Mouse (Mus musculus): ENCODE data around the gene Mtfmt.

Gene Mtfmt

DNA sequence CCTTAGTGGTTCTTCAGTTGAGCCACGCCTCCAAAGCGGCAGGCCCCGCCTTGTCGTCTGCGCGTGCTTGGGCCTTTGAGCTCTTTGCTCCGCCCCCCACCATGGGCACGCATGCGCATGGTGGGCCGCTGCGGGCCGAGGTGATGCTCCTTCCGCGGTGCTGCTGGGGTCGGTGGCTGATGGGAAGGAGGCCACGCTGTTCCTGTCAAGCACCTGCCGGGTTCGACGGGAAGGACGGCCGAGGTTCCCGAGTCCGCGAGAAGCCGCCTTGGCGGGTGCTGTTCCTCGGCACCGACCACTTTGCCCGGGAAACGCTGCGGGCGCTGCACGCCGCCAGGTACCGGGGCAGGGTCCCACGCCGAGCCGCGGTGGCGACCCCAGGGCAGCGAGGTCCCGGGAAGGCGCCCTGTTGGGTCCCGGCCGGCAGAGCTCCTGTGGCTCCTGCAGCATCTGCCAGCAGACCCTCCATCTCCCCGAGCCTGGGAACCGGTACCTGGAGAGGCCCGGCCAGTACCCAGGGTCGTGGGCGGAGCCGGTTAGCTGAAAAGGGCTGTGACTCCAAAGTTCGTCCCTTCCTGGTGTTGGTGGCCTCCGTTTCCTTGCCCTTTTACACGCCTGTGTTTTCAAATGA lies at the start of gene Mtfmt:
Mtfmt (plus strand) TSS at position 112 of the 631 bp plus-strand sequence.
- Histone ChIP-seq H3K4me3 (replicated peaks; ENCODE audit: low read length) (peak within 1 kb of the TSS; percentile 97), H3K9me3 (ENCODE audit: low read length) (no peaks in the 10 kb centered on the region), H3K27me3 (ENCODE audit: insufficient read depth, low read length) (peaks cover 6% of the 10 kb centered on the region; the same call in 1 of the 2 replicates), H3K4me1 (replicated peaks; ENCODE audit: low read depth, low read length) (peaks cover 29% of the 10 kb centered on the region), H3K36me3 (ENCODE audit: insufficient read depth, low read length) (peaks cover 28% of the 10 kb centered on the region)
- TF ChIP-seq NANOG (IDR thresholded peaks at IDR 0.05; ENCODE audit: borderline replicate concordance, low read length): no peak
- TF ChIP-seq CTCF (conservative IDR thresholded peaks at IDR 0.05; ENCODE audit: low read length): no peak
- TF ChIP-seq POU5F1 (IDR thresholded peaks at IDR 0.05; ENCODE audit: borderline replicate concordance, low read length): no peak

DNA sequence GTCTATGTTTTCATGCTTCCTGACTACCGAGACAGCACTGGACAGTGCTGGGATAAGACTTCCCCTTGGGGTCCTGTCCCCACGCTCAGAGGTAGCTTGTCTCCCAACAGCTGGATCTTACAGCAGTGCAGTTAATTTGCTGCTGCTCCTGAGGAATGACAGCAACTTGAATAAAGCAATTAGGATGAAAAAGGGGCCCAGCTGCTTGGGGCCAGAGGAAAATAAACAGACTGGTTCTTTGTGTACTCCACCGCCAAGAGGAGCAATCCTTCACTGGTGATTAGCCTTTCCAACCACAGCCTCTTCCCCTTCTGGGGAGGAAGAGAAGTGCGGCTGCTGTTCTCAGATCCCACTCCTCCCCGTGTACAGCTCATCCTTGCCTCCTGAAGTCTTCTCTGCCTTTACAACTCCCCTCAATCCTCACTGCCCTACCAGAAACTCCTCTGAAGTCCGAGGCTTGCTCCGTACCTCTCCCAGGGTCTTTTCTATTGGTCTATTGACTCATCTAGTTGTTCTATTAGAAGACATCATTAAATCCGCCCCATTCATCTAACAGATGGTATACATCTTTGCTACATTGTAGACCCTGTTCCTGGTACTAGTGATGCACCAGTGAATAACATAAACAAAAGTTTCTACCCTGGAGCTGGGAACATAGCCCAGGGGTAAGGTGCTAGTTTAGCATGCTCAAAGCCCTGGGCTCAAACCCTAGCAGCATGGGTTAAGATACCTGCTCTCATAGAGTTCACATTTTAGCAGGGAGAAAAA lies 49.0 kb upstream of the Mtfmt start:
- Histone ChIP-seq H3K27me3 (ENCODE audit: insufficient read depth, low read length) (peaks cover 60% of the 10 kb centered on the region), H3K9me3 (ENCODE audit: low read length) (no peaks in the 10 kb centered on the region), H3K36me3 (ENCODE audit: insufficient read depth, low read length) (no peaks in the 10 kb centered on the region), H3K4me1 (replicated peaks; ENCODE audit: low read depth, low read length) (peaks cover 13% of the 10 kb centered on the region), H3K4me3 (replicated peaks; ENCODE audit: low read length) (no peak overlapping the region)
- peak; percentile 5; the same call in 1 of the 2 replicates for TF ChIP-seq CTCF (conservative IDR thresholded peaks at IDR 0.05; ENCODE audit: low read length)
- TF ChIP-seq POU5F1 (IDR thresholded peaks at IDR 0.05; ENCODE audit: borderline replicate concordance, low read length): no peak

DNA sequence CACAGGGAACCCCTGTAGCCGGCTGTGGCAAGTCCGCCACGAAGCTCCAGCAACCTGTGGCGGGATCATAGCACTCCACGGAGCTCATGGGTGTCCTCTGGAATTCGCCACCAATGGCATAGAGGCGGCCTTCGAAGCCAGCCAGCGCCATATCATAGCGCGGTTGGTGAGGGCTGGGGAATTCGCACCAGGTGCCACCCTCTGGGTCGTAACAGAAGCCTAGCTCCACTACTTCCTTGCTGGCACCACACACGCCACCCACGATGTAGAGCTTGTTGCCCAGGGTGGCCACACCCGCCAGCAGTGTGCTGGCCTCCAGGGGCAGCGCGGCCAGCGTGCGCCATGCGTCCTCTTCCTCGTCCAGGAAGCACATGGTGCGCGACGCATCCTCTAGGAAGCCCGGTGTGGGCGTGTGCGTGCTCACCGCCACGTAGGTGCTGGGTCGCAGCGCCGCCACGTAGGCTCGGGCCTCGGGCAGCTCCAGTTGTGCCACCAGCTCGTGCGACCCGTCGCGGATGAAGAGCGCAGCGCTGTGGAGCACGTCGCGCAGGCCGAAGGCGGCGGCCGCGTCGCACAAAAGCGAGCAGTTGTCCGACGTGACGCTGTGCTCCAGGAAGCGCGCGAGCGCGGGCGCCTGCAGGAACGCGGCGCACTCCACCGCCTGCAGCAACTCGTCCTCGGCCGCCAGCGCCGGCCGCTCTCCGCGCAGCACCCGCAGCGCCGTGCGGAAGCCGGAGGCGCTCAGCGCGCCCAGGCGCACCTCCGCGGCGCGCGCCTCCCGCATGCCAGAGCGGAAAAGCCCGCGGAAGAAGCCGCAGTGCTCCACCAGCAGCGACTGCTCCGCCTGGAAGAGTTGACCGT lies 44.6 kb upstream of the Mtfmt start:
- H3K36me3 ChIP-seq (ENCODE audit: insufficient read depth, low read length): no peaks in the 10 kb centered on the region
- H3K27me3 ChIP-seq (ENCODE audit: insufficient read depth, low read length): peaks cover 75% of the 10 kb centered on the region
- H3K4me3 ChIP-seq (replicated peaks; ENCODE audit: low read length): peak overlapping the region; percentile 76
- H3K9me3 ChIP-seq (ENCODE audit: low read length): no peaks in the 10 kb centered on the region
- TF ChIP-seq POU5F1 (IDR thresholded peaks at IDR 0.05; ENCODE audit: borderline replicate concordance, low read length): no peak
- TF ChIP-seq NANOG (IDR thresholded peaks at IDR 0.05; ENCODE audit: borderline replicate concordance, low read length): no peak
- no peak for TF ChIP-seq CTCF (conservative IDR thresholded peaks at IDR 0.05; ENCODE audit: low read length)
- H3K4me1 ChIP-seq (replicated peaks; ENCODE audit: low read depth, low read length): peaks cover 15% of the 10 kb centered on the region

DNA sequence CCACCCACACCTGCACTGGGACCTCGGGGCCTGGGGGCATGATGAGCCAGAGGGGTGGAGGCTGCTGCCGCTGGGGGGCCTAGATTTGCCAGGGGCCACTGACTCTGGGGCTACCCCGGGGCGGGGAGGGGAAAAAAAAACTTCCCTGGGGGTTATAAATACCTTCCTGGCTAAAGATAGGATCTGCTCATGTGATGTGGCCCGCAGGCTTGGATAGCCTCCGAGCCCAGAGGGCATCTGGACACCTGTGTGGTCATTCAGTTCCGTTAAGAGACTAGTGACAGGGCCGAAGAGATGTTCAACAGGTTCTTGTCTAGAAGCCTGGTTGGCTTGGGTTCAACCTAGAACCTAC lies 44.0 kb upstream of the Mtfmt start, which contains the start of gene Kbtbd13:
Kbtbd13 (minus strand) TSS at position 40 of the 352 bp plus-strand sequence.
- Histone ChIP-seq H3K4me3 (replicated peaks; ENCODE audit: low read length) (peak within 1 kb of the TSS; percentile 76), H3K36me3 (ENCODE audit: insufficient read depth, low read length) (no peaks in the 10 kb centered on the region), H3K27me3 (ENCODE audit: insufficient read depth, low read length) (peaks cover 77% of the 10 kb centered on the region), H3K4me1 (replicated peaks; ENCODE audit: low read depth, low read length) (peaks cover 15% of the 10 kb centered on the region), H3K9me3 (ENCODE audit: low read length) (no peaks in the 10 kb centered on the region)
- TF ChIP-seq NANOG (IDR thresholded peaks at IDR 0.05; ENCODE audit: borderline replicate concordance, low read length) (no peak), CTCF (conservative IDR thresholded peaks at IDR 0.05; ENCODE audit: low read length) (no peak), POU5F1 (IDR thresholded peaks at IDR 0.05; ENCODE audit: borderline replicate concordance, low read length) (no peak)

DNA sequence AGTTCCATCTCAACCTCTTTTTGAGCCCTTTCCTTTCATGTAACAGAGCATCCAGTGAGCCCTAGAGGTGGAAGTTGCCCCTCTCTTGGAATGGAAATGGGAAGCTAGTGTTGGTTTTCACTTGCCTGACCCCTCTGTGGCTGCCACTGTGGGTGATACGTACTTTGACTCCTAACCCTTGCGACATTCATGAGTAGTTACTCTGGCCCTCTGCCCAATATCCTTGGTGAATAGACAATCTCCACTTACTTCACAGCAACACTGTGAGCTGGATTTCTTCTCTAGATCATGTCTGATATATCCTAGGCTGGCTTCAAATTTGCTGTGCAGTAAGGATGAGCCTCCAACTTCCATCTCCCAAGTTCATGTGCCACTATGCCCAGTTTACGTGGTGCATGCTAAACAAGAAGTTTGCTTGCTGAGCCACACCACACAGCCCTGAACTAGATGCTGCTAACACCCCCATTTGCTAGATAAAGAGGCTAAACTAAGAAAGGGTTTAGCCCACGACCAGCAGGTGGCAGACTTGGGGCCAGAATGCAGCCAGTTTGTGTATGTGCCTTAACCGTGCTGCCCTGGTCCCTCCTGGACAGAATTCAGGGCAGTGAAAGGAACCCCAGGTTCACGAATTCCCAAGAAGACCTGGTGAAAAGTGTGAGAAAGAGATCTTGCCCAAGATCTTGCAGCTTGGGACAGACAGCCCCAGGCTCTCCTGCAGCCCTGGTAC lies 42.8 kb upstream of the Mtfmt start:
- H3K36me3 ChIP-seq (ENCODE audit: insufficient read depth, low read length): no peaks in the 10 kb centered on the region
- no peaks in the 10 kb centered on the region for H3K9me3 ChIP-seq (ENCODE audit: low read length)
- H3K27me3 ChIP-seq (ENCODE audit: insufficient read depth, low read length): peaks cover 85% of the 10 kb centered on the region
- TF ChIP-seq CTCF (conservative IDR thresholded peaks at IDR 0.05; ENCODE audit: low read length): peak; percentile 82
- no peak for TF ChIP-seq POU5F1 (IDR thresholded peaks at IDR 0.05; ENCODE audit: borderline replicate concordance, low read length)
- H3K4me1 ChIP-seq (replicated peaks; ENCODE audit: low read depth, low read length): peaks cover 15% of the 10 kb centered on the region
- no peak overlapping the region for H3K4me3 ChIP-seq (replicated peaks; ENCODE audit: low read length)

DNA sequence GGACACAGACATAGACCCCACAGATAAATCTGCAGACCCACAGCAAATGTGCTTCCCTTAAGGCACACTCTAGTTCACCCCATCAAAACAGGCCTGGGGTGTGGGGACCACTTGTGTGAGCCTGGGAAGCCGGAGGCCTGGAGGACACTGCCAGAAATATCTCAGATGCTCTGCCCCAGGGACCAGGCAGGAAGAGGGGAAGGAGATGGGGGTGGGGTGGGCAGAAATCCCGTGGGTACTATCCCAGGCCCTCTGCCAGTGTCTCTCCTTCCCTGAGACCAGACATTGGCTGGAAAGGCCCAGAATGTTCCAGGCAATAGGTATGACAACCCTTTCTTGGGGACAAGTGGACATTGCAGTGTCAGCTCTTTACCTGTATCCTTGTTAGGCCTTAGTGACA lies 42.0 kb upstream of the Mtfmt start:
- TF ChIP-seq POU5F1 (IDR thresholded peaks at IDR 0.05; ENCODE audit: borderline replicate concordance, low read length) (no peak), CTCF (conservative IDR thresholded peaks at IDR 0.05; ENCODE audit: low read length) (no peak), NANOG (IDR thresholded peaks at IDR 0.05; ENCODE audit: borderline replicate concordance, low read length) (no peak)
- Histone ChIP-seq H3K36me3 (ENCODE audit: insufficient read depth, low read length) (no peaks in the 10 kb centered on the region), H3K4me1 (replicated peaks; ENCODE audit: low read depth, low read length) (peaks cover 21% of the 10 kb centered on the region), H3K27me3 (ENCODE audit: insufficient read depth, low read length) (peaks cover 87% of the 10 kb centered on the region), H3K9me3 (ENCODE audit: low read length) (no peaks in the 10 kb centered on the region), H3K4me3 (replicated peaks; ENCODE audit: low read length) (no peak overlapping the region)

DNA sequence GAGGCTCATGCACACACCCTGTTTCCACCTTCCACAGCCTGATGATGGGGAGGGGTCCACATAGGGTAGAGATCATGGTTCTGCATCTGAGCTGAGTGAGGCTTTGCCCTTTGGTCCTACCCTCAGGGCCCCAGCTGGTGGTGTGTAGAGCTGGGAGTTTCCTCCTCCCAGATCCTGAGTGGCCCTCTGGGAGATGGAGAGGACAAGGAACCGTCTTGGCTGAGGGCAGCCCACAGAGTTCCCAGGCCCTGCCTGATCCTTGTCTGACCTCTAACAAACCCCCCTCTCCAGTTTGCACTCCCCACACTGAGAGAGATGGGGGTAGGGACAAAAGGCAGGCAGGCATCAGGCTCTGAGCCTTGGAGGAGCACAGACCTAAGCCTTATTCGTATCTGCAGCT lies 41.2 kb upstream of the Mtfmt start:
- TF ChIP-seq POU5F1 (IDR thresholded peaks at IDR 0.05; ENCODE audit: borderline replicate concordance, low read length): no peak
- no peak for TF ChIP-seq CTCF (conservative IDR thresholded peaks at IDR 0.05; ENCODE audit: low read length)
- no peak for TF ChIP-seq NANOG (IDR thresholded peaks at IDR 0.05; ENCODE audit: borderline replicate concordance, low read length)

More for the DNA sequence above, 41.2 kb upstream of the Mtfmt start:
- H3K4me1 ChIP-seq (replicated peaks; ENCODE audit: low read depth, low read length): peaks cover 24% of the 10 kb centered on the region
- no peak overlapping the region for H3K4me3 ChIP-seq (replicated peaks; ENCODE audit: low read length)
- peaks cover 87% of the 10 kb centered on the region for H3K27me3 ChIP-seq (ENCODE audit: insufficient read depth, low read length)
- no peaks in the 10 kb centered on the region for H3K9me3 ChIP-seq (ENCODE audit: low read length)
- no peaks in the 10 kb centered on the region for H3K36me3 ChIP-seq (ENCODE audit: insufficient read depth, low read length)

All from E14TG2a.4 (cell line).